Mouse (Mus musculus) T-helper 17 cell (primary cell): ENCODE measurements at regions not wholly inside any gene's neighbourhood (a gene's known extent, or its start where the extent isn't known, plus 50 kb on each side); places are given as distances from the start of the nearest gene placed in this dataset.

Source experiments
- in situ Hi-C, 2 experiments: fragments of 300-600 bp; cut with MboI, MseI; formaldehyde crosslinking; loops; 1 replicate in 1 of 2; 2 replicates in 1 of 2; pipeline ENCODE4 v1.15.1; 2025; ENCODE audit warnings: high pct_unique_total_duplicates in 2 of 2

DNA sequence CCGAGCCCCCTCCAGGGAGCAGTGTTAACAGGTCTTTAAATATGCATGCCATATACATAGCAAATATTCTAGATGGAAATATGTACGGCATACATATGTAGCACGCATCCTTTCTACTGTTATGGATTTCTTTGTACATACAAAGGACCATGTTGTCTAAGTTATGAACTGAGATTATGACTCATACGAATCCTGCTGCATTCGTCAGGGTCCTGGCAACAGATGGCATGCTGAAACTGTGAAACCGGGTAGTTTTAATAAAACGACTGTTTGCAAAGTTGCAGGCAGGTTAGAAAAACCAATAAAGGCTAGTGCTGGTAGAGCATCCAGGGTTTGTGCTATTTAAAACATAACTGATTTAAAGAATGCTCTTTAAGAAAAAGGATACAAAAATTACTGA lies 88.8 kb upstream of the Tlk1 start:
- in situ Hi-C loops = no loop called here

DNA sequence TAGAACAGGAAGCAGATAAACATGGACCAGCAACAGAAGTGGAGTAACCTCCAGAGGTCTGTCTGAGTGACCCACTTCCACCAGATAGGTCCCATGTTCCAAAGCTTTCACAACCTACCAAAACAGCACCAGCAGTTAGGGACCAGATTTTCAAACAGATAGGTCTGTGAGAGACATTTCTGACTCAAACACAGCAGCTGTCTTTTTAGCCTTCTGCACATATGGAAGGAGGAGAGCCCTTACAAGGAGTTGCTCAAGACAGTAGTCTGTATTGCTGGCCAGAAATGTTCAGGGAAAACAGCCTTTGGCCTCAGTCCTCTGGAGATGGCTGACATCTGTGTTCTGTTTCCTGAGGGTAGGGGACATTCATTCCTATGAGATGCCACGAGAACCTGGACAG lies 83.9 kb upstream of the Tlk1 start:
- in situ Hi-C loops = no loop called here

DNA sequence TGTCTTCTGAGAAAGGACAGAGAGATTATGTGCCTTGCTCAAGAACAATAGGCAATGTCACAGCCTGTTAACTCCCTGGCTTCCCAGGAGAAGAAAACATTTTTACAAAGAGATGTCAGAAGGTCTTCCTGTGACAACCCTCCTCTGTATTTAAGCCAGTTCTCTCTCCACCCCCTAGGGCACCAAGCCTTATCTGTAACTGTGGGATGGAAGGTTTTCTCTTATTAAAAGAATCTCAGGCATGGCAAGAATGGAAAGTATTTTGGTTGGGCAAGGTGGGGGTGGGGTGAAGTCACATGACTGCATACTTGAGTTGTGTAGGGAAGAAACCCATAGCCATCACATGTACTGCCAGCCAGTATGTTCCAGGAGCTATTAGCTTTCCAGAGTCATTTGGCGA lies 83.1 kb upstream of the Tlk1 start:
- in situ Hi-C loops = no loop called here

DNA sequence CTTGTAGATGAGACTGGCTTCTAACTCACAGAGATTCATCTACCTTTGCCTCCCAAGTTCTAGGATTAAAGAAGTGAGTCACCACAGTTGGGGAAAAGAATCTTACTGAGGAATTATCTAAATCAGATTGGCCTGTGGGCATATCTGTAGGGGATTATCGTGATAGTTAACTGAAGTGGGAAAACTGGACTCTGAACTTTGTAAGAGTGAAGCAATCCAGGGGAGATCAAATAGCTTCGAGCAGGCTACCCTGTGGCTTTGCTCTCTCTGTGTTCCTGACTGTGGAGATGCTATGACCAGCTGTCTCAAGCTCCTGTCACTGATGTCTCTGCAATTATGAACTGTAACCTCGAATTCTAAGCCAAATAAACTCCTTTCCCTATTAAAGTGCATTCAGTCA lies 80.7 kb upstream of the Tlk1 start:
- in situ Hi-C loops = no loop called here

DNA sequence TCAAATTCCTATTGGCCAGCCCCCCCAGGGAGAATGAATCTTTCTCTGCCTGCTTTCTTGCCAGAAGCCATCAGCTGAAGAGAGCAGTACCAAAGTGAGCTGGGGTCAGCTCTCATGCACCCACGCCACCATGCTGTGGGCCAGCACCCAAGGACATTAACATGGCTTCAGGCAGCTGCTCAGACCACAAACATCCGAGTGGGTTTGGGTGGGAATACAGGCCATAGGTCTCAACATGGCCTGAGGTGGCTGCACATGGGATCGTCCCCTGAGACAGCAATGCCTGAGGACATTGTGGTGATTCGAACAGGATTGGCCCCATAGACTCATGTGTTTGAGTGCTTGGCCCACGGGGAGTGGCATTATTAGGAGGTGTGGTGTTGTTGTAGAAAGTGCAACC lies 78.9 kb upstream of the Tlk1 start:
- in situ Hi-C loops = loop anchor here in 1 of 2 experiments (5.0 kb wide), 1 partner anchor 103 kb away; no protein-coding TSS in a partner anchor

DNA sequence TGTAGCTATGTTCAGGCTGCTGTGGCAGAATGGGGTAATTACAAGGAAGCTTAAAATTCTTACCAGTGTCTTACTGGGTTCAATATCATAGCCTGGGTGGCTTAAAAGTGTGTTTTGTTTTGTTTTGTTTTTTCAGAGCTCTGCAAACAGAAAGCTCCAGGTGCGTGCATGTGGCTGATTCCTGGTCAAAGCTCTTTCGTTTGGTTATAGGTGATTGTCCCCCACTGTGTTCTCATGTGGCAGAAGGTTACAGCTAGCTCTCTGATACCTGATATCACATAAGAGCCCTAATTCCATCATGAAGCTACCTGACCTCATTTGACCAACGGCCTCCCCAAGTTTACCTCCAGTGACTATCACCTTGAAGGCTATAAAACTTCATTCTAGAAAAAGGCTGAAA lies 76.7 kb upstream of the Tlk1 start:
- in situ Hi-C loops = loop anchor here in 1 of 2 experiments (5.0 kb wide), 1 partner anchor 105 kb away; no protein-coding TSS in a partner anchor

DNA sequence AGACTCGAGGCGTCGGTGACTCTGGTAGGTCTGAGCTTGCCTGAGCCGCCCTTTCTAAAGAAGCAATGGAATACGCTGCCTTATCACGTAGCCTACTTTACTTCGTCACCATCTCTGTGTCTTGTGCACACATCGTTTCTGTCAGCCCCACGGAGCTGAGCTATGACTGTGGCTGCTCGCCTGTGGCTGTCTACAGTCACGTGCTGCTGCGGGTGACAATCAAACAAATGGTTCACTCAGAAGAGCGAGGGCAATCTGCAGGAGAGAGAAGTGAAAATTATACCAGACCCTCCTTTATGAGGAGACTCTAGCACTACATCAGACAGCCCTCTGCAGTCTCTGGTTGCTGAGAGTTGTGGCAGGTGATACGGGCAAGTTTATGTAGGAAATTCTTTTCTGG lies 76.0 kb upstream of the Tlk1 start:
- in situ Hi-C loops = loop anchor here in 1 of 2 experiments (5.0 kb wide), 1 partner anchor 106 kb away; no protein-coding TSS in a partner anchor

DNA sequence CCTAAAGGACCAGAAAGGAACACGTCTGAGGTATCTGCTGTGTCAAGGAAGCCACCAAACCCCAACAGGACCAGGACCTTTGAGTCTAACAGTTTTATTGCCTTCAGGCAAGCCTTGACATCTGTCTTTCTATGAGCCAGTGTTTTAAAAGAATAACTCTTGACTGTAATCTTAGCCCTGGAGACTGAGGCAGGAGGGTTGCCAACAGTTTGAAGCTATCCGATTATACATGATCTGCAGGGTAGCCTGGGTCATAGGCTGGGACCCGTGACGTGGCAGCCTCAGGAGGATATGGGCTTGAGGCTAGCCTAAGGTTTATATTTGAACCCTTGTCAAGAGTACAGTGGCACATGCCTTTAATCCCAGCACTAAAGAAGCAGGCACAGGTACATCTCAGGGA lies 73.5 kb upstream of the Tlk1 start:
- in situ Hi-C loops = loop anchor here in 1 of 2 experiments (5.0 kb wide), 1 partner anchor 88 kb away; no protein-coding TSS in a partner anchor

DNA sequence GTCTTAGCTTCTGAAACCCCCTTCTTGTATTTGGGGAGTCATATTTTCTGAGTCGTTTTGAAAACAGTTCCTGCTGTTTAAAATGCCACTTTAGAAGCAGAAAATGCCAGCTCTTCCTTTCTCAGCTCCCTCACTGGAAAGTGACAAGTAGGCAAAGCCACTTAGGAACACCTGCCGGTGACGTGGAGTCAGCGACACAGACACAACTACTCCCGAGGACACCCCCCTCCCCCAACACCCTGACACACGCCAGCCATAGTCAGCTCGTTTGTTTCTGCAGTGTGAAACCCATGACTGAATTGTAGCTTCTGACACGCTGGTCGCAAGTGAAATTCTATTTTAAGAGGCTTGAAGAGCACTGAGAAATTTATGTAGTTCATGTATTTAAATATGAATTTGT lies 72.9 kb upstream of the Tlk1 start:
- in situ Hi-C loops = loop anchor here in 1 of 2 experiments (5.0 kb wide), 1 partner anchor 89 kb away; no protein-coding TSS in a partner anchor

DNA sequence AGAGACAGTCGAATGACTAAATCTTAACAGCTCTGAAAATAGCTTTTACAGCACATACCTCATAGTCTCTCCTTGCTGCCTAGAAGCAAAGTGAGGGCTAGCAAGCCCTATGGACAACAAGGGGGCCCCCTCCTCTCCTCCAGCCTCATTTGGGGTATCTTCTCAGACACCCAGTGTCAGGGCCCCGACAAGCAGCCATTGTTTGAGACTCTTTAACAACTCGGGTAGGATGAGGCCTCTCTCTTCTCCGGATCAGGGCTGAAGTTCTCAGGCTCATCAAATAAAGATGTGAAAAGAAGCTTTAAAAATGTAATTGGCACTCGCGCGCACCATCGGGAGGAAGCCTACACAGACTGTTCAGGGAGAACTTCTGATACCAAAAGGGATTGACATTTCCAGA lies 71.8 kb upstream of the Tlk1 start:
- in situ Hi-C loops = loop anchor here in 1 of 2 experiments (5.0 kb wide), 1 partner anchor 90 kb away; no protein-coding TSS in a partner anchor

DNA sequence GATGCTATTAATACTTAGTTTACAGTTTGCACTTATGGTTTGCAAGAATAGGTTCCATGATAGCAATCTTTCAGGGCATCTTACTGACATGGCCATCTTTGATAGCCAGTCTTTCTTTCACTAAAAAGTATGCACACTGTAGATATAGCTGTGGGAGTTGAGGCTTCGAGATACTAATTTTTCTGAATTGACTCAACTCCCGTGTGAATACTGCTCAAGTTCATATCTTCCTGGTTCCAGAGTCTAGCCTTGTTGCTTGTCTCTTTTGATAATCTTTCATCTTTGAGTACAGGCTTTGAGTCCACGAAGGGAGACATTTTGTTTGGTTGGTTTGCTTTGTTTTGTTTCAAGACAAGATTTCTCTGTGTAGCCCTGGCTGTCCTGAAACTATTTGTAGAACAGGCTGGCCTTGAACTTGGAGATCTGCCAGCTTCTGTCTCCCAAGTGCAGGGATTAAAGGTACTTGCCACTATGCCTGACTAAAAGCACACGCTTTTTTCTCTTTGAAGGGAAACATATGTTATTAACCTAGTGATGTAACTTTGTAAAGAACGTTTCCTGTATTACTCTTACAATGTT lies 64.1 kb upstream of the Tlk1 start:
- in situ Hi-C loops = loop anchor here in 1 of 2 experiments (5.0 kb wide), 1 partner anchor 98 kb away; no protein-coding TSS in a partner anchor

DNA sequence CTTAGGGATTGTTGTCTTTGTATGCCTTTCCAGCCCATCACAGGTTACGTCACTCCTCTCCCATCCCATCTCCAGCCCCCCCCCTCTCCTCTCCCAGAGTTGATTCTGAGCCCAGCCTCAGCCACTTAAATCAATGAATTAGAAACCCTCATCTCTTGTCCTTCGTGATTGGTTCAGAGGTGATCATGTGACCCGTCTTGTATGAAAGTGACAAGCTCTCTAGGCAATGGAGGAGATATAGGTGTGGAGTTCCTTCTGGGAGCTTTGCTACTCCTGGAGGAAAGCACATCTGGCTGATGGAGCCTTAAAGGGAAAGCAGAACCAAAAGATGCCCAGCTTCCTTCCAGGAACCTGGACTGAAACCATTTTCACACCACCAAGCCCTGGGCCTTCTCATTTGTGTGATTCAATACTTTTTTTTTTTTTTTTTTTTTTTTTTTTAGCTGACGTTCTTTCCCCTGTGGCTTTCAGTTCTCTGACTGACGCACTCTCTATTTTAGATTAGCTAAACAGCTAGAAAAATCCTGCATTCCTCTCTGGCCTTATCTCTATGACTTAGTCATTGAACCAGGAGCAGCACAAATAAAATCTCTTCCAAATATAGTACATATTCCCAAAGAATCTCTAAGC lies 63.4 kb upstream of the Tlk1 start:
- in situ Hi-C loops = loop anchor here in 1 of 2 experiments (5.0 kb wide), 1 partner anchor 98 kb away; no protein-coding TSS in a partner anchor

DNA sequence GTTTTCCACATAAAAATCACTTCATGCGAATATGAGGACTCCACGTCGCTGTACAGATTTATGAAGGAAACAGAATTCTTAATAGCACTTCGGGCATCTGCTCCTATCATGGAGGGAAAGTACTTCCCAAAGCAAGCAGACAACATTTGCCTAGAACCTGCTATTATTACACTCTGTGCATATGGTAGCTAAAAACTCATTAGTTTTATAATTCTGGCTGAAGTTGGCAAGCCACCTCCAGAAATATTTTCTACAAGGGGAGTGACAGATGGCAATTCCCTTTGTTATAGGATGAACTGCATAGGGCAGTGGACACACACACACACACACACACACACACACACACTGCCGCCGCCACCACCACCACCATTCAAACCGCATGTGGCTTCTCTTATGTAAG lies 61.3 kb upstream of the Tlk1 start:
- in situ Hi-C loops = loop anchor here in 1 of 2 experiments (5.0 kb wide), 1 partner anchor 100 kb away; no protein-coding TSS in a partner anchor

DNA sequence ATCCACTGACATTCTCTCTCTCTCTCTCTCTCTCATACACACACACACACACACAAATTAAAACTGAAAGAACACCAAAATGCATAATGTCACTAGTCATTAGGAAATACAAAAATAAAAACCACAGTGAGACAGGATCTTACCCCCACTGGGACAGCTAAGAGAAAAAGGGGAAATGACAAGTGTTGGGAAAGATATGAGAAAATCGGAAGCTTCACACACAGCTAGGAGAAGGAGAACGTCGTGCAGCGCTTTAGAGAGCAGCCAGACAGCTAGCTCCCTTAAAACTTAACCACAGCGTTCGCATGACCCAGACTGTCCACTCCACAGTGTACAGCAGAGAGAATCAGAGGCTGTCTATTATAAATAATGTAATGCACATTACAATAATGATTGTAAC lies 60.1 kb upstream of the Tlk1 start:
- in situ Hi-C loops = loop anchor here in 1 of 2 experiments (5.0 kb wide), 1 partner anchor 102 kb away; no protein-coding TSS in a partner anchor

DNA sequence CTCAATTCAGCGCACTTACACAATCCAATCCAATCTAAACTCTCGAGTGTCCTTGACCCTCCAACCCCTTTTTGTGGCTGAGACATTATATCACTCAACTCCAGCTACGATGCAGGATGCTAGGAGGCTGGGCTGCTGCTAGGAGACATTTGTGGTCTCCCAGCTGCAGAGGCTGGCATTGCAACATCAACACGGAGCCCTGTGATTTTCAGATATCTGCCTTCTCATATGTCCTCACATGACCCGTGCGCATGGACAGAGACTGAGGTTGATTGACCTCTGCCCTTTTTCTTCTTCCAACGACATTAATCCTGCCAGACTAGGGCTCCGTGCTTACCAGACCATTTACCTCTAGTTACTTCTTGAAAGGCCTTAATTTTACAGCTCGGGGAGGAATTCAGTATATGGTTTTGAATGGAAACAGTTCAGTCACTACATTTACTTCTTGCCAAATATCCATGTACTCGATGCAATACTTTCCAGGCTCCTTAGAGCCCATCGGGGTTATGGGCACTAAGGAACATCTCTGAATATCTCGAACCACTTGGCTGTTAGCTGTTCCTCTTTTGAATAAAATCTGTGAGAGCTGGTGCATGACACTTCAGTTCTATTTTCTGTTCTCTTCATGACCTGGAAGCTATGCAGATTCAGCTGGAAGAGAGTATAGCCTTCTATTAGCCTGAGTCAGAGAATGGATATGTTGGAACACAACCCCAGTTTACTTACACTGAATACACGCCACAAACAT lies 52.0 kb upstream of the Tlk1 start:
- in situ Hi-C loops = loop anchor here in 1 of 2 experiments (10.0 kb wide), 1 partner anchor 463 kb away; no protein-coding TSS in a partner anchor

DNA sequence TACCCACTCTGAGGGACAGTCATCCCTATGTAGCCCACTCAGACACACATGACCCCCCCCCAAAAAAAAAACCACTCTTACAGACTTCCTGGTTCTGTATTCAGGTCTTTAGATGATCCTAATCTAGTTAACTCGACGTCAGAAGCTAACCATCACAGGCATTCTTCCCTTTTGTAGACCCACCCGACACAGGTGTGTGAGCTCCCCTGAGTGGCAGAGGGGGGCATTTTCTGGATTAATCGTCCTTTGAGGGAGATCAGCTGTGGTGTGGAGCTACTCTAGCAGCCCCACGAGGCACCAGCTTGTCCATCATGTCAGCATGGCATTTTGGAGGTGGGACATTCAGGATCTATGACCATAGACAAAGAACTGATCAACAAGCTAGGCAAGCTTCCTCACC lies 50.7 kb upstream of the Tlk1 start:
- in situ Hi-C loops = loop anchor here in 1 of 2 experiments (10.0 kb wide), 1 partner anchor 461 kb away; no protein-coding TSS in a partner anchor
